ENCODE assay signal across 10 mouse cellular contexts in the genomic region with DNA sequence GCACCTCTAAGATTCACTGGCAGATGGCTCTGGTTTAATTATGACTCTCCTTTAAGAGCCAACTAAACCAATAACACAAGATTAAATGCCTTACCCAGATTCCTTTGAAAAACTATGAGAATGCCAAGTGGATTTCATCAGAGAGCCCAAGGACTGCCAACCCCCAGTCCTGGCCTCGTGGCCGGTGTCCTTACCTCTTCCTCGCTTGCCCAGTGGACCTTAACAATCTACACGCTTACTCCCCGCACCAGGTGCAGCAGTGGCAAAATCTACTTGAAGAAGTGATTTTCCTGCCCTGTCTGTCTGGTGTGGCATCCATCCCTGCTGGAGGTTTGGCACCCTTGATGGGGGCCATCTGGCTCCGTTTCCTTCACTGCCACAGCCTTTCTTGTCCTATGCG. TPM values are rescaled to one million over a fixed set of nuclear protein-coding genes. Genes with fewer than 3 reads are reported as not detected.
DNase-seq lines count a peak whose midpoint lies in the region; TF ChIP-seq lines count a peak whose summit lies in the region.
"Had no signal": no experiment of that assay in that cellular context is flagged by ENCODE, and none has a peak within 500 bp of the region (broad histone marks: within the 10 kb centered on the region; RNA-seq: fewer than 3 reads in every experiment).

No protein-coding gene starts in this region.

- no peak for TF ChIP-seq POLR2A in cerebellum, adult 2 months (IDR thresholded peaks at IDR 0.05; ENCODE audit: borderline replicate concordance, insufficient read depth, low read length)

- DNase-seq in gastrocnemius, adult 18-20 months (ENCODE audit: low spot score), result peak; percentile 40
- no peak for DNase-seq in gastrocnemius, postnatal 14 days
- DNase-seq in left cerebral cortex, postnatal 4 days, result peak; percentile 83
- DNase-seq in left cerebral cortex, postnatal 25 days (ENCODE audit: low spot score in 2 of 2), result no peak
- DNase-seq in cerebellum, adult 2 months, result peak; percentile 55 to 69
- DNase-seq in kidney, postnatal 25 days, result peak; percentile 59 to 85
- no peak for DNase-seq in frontal cortex, postnatal 36 days (ENCODE audit: low spot score in 2 of 2)
- no peak for DNase-seq in urinary bladder, adult 18-20 months (ENCODE audit: low spot score in 2 of 2)
- DNase-seq: lung, embryonic 14.5 days had no signal

- TF ChIP-seq CTCF in cerebellum, adult 2 months (IDR thresholded peaks at IDR 0.05; ENCODE audit: borderline replicate concordance, insufficient read depth, low read depth, low read length), result no peak

- WGBS in cerebellum, adult 2 months, result 21% methylated on average over 7 of the region's 7 CpGs

- H3K27me3 ChIP-seq in cerebellum, adult 2 months (ENCODE audit: control insufficient read depth, insufficient read depth, low read length), result no peaks in the 10 kb centered on the region
- H3K27me3 ChIP-seq: embryonic facial prominence, embryonic 15.5 days had no signal

- intact Hi-C loops in gastrocnemius, postnatal 14 days (cut with DNase I; ENCODE audit: low total_unique reads), result no loop called here
- intact Hi-C loops in left cerebral cortex, postnatal 4 days (cut with DNase I), result no loop called here
- intact Hi-C loops in left cerebral cortex, postnatal 25 days (cut with DNase I), result no loop called here

- peaks cover 29% of the 10 kb centered on the region for H3K4me1 ChIP-seq in cerebellum, adult 2 months (ENCODE audit: control insufficient read depth, insufficient read depth, low read length)

- no peak overlapping the region for H3K4me3 ChIP-seq in cerebellum, adult 2 months (replicated peaks; ENCODE audit: insufficient read depth, low read depth, low read length)
- H3K4me3 ChIP-seq: embryonic facial prominence, embryonic 15.5 days had no signal

- H3K27ac ChIP-seq in cerebellum, adult 2 months (ENCODE audit: insufficient read depth, low read length), result no peak overlapping the region
- H3K27ac ChIP-seq: embryonic facial prominence, embryonic 15.5 days had no signal

RNA-seq across cellular contexts. Expression of a gene that starts 53.3 kb away (rescaled TPM):
- 10 to 100 TPM; 10.6 to 11.9 TPM for total RNA-seq in gastrocnemius, adult 18-20 months (2021)
- 10 to 100 TPM; 12.7 to 15.2 TPM for total RNA-seq in gastrocnemius, postnatal 14 days (2021)
- total RNA-seq in left cerebral cortex, postnatal 4 days (2021), result 10 to 100 TPM; 15.0 to 16.1 TPM
- total RNA-seq in left cerebral cortex, postnatal 25 days (2021), result 10 to 100 TPM; 13.6 to 14.1 TPM
- 29.9 and 34.0 TPM in 2 replicates for polyA plus RNA-seq in cerebellum, adult 2 months (2012; rRNA removed)

Comparison
In these comparisons a context has a peak if more than half of its experiments do, and no peak if none do; other contexts are left out.
1. DNase-seq: peak in gastrocnemius, adult 18-20 months (single experiment), left cerebral cortex, postnatal 4 days (single experiment), cerebellum, adult 2 months (2 of 2) and kidney, postnatal 25 days (2 of 2); none in gastrocnemius, postnatal 14 days (single experiment), left cerebral cortex, postnatal 25 days (0 of 2), frontal cortex, postnatal 36 days (0 of 2) and urinary bladder, adult 18-20 months (0 of 2).